Mouse (Mus musculus) thymus, adult 2 months (tissue): ENCODE data around the gene Psmf1.

Experiments
- CTCF ChIP-seq: fragments of 200-500 bp; IDR thresholded peaks from 2 replicates; pipeline ENCODE4 v1.5.1; 2012; ENCODE audit warnings: mild to moderate bottlenecking, control low read depth, low read length, moderate library complexity, borderline replicate concordance; ENCODE audit not compliant: control insufficient read depth, poor library complexity, insufficient read depth; ENCODE audit errors: extremely low read depth
- POLR2A ChIP-seq: fragments of 200-500 bp; IDR thresholded peaks from 2 replicates; pipeline ENCODE4 v1.6.1; 2012; ENCODE audit warnings: mild to moderate bottlenecking, low read length, control low read depth, moderate library complexity; ENCODE audit not compliant: control insufficient read depth, poor library complexity, insufficient read depth; ENCODE audit errors: extremely low read depth

- no peak for TF ChIP-seq CTCF
- no peak for TF ChIP-seq POLR2A
These were observed 61.6 kb downstream of the Psmf1 start for GRCm38 (mm10) chr2:151682357-151682756.
